Mouse (Mus musculus) embryonic facial prominence, embryonic 11.5 days (tissue): ENCODE results near the gene Serpina16. TPM values are rescaled to one million over a fixed set of nuclear protein-coding genes. Genes with fewer than 3 reads are reported as not detected.

Experiments used
- ATAC-seq: fragments of 200-750 bp; cut with Nextera tagmentation; replicated peaks from 2 replicates; pipeline ENCODE4 v1.8.0; 2017; ENCODE audit warnings: low read depth; ENCODE audit not compliant: insufficient number of reproducible peaks, low FRiP score, low TSS enrichment
- DNase-seq: peaks from one replicate; pipeline ENCODE4 v3.0.0-alpha.2; 2015; ENCODE audit warnings: low spot score
- H3K27ac ChIP-seq: fragments of 300-500 bp; sonication (generic); replicated peaks from 2 replicates; pipeline ENCODE4 v1.5.1; 2014; ENCODE audit warnings: mild to moderate bottlenecking, low read depth, low read length, control low read depth
- H3K27me3 ChIP-seq: fragments of 300-500 bp; sonication (generic); 2 replicates; pipeline ENCODE4 v1.6.1; 2014; ENCODE audit warnings: mild to moderate bottlenecking, low read length, moderate library complexity, mixed read lengths; ENCODE audit not compliant: control insufficient read depth, insufficient read depth
- H3K36me3 ChIP-seq: fragments of 300-500 bp; sonication (generic); replicated peaks from 2 replicates; pipeline ENCODE4 v1.6.1; 2014; ENCODE audit warnings: low read depth, mild to moderate bottlenecking, low read length, moderate library complexity, mixed read lengths; ENCODE audit not compliant: control insufficient read depth, insufficient read depth
- H3K4me1 ChIP-seq: fragments of 300-500 bp; sonication (generic); 2 replicates; pipeline ENCODE4 v1.6.1; 2014; ENCODE audit warnings: low read length, mixed read lengths; ENCODE audit not compliant: control insufficient read depth, insufficient read depth
- H3K4me2 ChIP-seq: fragments of 300-500 bp; sonication (generic); 2 replicates; pipeline ENCODE4 v1.6.1; 2014; ENCODE audit warnings: low read depth, mild to moderate bottlenecking, control low read depth, low read length, moderate library complexity
- H3K4me3 ChIP-seq: fragments of 300-500 bp; sonication (generic); 2 replicates; pipeline ENCODE4 v1.5.1; 2014; ENCODE audit warnings: low read depth, low read length, control low read depth
- H3K9ac ChIP-seq: fragments of 300-500 bp; sonication (generic); replicated peaks from 2 replicates; pipeline ENCODE4 v1.6.1; 2014; ENCODE audit warnings: mild to moderate bottlenecking, control low read depth, low read length
- H3K9me3 ChIP-seq: fragments of 300-500 bp; sonication (generic); replicated peaks from 2 replicates; pipeline ENCODE4 v1.6.1; 2016; ENCODE audit warnings: mild to moderate bottlenecking, low read length, inconsistent platforms, mixed read lengths; ENCODE audit not compliant: control insufficient read depth
- WGBS: fragments of 180-500 bp; shearing (Covaris S2); extraction: QIAGEN DNeasy Blood & Tissue Kit; methylation state at CpG from one replicate; pipeline ENCODE4 v1.1.7; 2014; 5-methylcytosine and 5-hydroxymethylcytosine counted together
- polyA plus RNA-seq: library from polyadenylated mRNA; unstranded; fragments of >200 nt; fragmentation: Nextera tagmentation; extraction: Ambion mirVana; gene quantifications from 2 replicates; pipeline ENCODE4 v1.2.1, GENCODE M21; 2014

The Serpina16 gene
- polyA plus RNA-seq, 1 experiment from 2014 or later, result not detected

DNA sequence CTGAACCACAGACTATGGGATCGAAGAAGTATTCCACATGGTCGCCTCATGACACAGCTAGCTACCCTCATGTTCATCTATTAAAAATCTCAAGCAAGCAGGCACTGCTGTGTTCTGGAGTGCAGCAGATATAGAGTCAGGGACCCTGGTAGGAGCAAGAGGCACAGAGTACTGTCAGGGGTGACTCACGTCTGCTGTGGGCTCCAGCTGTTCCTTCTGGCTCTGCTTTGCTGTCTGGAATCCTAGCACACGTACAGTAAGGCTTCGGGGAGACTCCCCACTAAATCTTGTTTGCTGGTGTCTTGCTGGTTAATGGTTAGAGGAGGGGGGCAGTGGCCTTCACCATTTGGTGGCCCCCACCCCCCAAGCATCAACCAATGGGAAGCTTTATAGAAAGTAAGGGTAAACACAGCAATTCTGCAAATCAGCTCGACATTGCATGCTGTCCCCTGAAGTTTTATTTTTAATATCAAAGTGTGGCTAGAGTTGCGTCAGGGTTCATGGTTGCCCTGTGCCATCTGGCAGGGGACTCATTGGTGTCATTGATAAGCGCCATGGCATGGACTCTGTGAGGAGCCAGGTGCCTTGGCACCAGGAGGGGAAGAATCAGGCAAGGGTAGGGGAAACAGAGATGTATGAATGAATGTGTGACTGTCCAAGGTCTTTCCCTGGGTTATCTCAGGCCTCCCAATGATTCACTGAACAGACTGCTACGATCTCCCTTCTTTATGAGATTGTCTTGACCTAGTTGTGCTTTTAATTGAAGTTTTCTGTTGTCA is 18.9 kb downstream of the Serpina16 start, which contains the start of gene Serpina6:
TSS of gene Serpina6 (minus strand) at position 365 of the 779 bp plus-strand sequence.
- Histone ChIP-seq H3K27ac (no peak within 1 kb of the TSS), H3K9ac (no peak within 1 kb of the TSS), H3K9me3 (no peaks in the 10 kb centered on the region), H3K4me2 (no peak within 1 kb of the TSS), H3K4me1 (no peaks in the 10 kb centered on the region), H3K4me3 (no peak within 1 kb of the TSS), H3K27me3 (no peaks in the 10 kb centered on the region), H3K36me3 (no peaks in the 10 kb centered on the region)
- ATAC-seq, result no peak
- DNase-seq, result no peak
- 84% methylated on average over 9 of the region's 9 CpGs for WGBS

DNA sequence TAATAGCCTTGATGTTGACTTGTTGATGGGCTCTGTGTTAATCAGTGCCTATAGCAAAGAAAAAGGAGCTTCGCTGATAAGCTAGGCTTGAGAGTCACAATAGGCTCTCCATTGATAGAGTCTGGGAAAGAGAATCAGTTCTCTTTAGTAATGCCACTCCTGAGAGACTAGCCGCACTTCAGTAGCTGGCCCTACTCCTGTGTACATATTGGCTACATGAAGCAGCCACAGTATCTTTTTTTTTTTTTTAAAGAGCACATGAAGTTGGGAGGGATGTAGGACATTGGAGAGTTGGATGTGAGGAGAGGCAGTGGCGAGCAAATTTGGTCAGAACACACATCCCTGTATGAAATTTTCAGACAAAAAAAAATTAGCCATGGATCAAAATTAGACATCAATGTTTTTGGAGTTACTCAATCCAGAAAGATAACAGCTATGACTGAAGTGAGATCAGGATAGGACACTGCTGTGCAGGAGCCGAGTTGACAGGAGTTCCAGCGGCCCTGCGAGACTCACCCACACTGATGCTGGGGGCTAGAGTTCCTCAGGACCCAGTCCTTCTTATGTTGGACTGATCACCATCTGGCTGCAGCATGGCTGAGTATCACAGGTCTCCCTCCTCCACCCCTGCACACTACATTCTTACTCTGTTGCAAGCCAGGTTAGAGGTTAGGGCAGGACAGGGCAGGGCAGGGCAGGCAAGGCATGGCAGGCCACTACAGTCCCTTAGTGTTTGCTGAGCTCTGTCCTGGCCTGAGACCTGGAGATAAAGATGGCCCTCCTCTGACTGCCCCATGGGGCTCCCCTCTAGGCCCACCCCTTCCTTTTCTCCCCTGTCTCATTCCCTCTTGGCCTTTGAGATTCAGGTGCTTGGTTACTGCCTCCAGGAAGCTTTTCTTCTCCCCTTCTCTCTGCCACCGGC is 20.6 kb downstream of the Serpina16 start:
- Histone ChIP-seq H3K9me3 (no peaks in the 10 kb centered on the region), H3K27ac (no peak overlapping the region), H3K4me2 (no peak overlapping the region), H3K36me3 (no peaks in the 10 kb centered on the region), H3K4me3 (no peak overlapping the region), H3K4me1 (no peaks in the 10 kb centered on the region), H3K9ac (no peak overlapping the region), H3K27me3 (no peaks in the 10 kb centered on the region)
- DNase-seq (no peak), ATAC-seq (no peak)
- WGBS, result 85% methylated on average over 7 of the region's 7 CpGs

DNA sequence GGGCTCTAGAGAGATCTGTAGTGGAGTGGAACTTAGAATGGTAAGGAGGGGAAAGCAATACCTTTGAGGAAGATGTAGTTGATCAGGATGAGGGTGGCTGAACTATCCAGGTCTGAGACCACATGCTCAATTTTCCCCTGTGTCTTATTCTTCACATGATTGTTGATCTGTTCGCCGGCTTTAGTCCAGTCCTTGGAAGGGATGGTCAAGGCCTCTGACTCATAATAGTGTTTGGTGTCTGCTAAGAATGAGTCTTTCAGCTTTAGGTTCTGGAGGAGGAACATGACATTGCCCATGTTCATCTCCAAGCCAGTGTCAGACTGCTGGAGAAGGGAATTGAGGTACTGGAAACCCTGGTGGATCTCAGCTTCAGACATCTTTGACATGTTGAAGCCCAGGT is 22.1 kb downstream of the Serpina16 start:
- Histone ChIP-seq H3K27ac (no peak overlapping the region), H3K36me3 (no peaks in the 10 kb centered on the region), H3K9me3 (no peaks in the 10 kb centered on the region), H3K9ac (no peak overlapping the region), H3K4me1 (no peaks in the 10 kb centered on the region), H3K27me3 (no peaks in the 10 kb centered on the region), H3K4me2 (no peak overlapping the region), H3K4me3 (no peak overlapping the region)
- no peak for DNase-seq
- ATAC-seq, result no peak
- WGBS, result 85% methylated on average over 2 of the region's 2 CpGs

DNA sequence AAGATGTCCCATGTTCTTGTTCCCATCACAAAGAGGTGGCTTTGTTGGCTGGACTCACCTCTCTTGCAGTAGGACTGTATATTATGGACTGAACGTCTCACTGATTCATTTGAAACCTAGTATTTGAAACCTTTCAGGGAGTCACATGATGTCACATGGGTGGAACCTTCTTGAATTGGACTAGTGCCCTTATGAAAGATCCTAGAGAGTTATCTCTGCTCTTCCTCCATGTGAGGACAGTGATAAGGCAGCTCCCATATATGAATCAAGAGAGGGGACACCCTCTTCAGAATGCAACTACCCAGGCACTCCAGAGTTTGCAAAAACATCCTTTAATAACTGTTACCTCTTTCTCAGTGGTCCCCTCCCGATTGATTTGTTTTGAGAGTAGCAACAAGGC is 29.6 kb downstream of the Serpina16 start:
- DNase-seq (no peak), ATAC-seq (no peak)
- Histone ChIP-seq H3K27ac (no peak overlapping the region), H3K27me3 (no peaks in the 10 kb centered on the region), H3K9me3 (no peaks in the 10 kb centered on the region), H3K36me3 (no peaks in the 10 kb centered on the region), H3K9ac (no peak overlapping the region), H3K4me1 (no peaks in the 10 kb centered on the region), H3K4me2 (no peak overlapping the region), H3K4me3 (no peak overlapping the region)
- WGBS, result 83% methylated on average over 2 of the region's 2 CpGs

DNA sequence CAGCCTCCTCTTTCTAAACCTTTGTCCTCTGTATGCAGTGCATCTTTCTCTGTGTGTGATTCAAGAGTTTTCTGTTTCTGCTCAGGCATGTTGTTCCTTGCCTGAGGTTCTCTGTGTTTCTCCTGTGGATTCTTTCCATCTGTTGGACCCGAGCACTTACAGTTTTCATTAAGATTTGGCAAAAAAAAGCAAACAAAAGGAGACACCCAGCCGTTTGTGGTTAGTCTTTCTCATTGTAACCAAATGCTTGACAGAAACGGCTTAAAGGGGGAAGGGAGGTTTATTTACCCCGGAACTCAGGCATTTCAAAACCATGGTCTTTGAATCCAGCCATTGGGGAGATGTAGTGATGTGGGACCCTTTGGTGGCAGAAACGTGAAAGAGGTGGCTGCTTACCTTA is 31.3 kb downstream of the Serpina16 start:
- Histone ChIP-seq H3K36me3 (no peaks in the 10 kb centered on the region), H3K27ac (no peak overlapping the region), H3K27me3 (no peaks in the 10 kb centered on the region), H3K9me3 (no peaks in the 10 kb centered on the region), H3K9ac (no peak overlapping the region), H3K4me1 (no peaks in the 10 kb centered on the region), H3K4me3 (no peak overlapping the region), H3K4me2 (no peak overlapping the region)
- DNase-seq, result peak; percentile 0
- whole genome bisulfite sequencing, result 27% methylated on average over 5 of the region's 5 CpGs
- no peak for ATAC-seq

DNA sequence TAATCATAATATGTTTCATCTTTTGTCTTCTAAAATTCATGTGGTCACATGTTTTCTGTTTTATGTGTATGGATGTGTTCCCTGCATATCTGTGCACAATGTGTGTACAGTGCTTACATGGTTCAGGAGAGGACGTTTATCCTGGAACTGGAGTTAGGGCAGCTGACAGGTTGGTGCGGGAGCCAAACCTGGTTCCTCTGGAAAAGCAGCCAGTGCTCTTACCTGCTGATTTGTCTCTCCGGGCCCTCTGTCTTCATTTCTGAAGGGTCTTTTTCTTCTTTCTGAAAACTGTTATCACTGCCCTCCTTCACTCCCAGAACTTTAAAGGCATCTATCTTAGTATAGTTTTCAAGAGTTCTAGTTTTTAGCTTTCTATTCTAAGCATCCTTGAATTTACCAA is 32.1 kb downstream of the Serpina16 start:
- no peaks in the 10 kb centered on the region for H3K9me3 ChIP-seq
- H3K27me3 ChIP-seq, result no peaks in the 10 kb centered on the region
- H3K4me1 ChIP-seq, result no peaks in the 10 kb centered on the region
- no peak overlapping the region for H3K27ac ChIP-seq
- no peak overlapping the region for H3K4me3 ChIP-seq
- DNase-seq, result no peak
- no peak overlapping the region for H3K9ac ChIP-seq
- no peak overlapping the region for H3K4me2 ChIP-seq
- 79% methylated on average over 3 of the region's 3 CpGs for WGBS
- no peak for ATAC-seq
- H3K36me3 ChIP-seq, result no peaks in the 10 kb centered on the region

DNA sequence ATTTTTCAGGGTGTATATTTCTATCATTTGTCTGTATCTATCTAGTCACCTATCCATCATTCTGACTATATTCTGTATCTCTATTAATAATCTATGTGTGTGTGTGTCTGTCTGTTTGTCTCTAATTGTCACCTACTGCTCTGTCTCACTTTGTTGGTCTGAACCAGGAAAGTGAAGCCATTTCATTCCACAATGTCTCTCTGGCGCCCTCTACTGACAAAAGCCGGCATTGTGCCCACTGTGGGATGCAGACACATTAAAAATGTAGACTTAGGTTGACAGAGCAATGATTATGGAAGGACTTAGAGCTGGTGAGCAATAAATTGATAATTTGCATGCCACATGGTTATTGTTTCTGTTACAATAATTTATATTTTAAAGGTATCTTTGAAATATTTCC is 32.6 kb downstream of the Serpina16 start:
- H3K9ac ChIP-seq, result no peak overlapping the region
- no peaks in the 10 kb centered on the region for H3K36me3 ChIP-seq
- no peak overlapping the region for H3K4me3 ChIP-seq
- H3K9me3 ChIP-seq, result no peaks in the 10 kb centered on the region
- ATAC-seq (no peak), DNase-seq (peak; percentile 86)
- WGBS, result 0% methylated on average over 2 of the region's 2 CpGs
- H3K4me2 ChIP-seq, result no peak overlapping the region
- H3K27me3 ChIP-seq, result no peaks in the 10 kb centered on the region
- no peak overlapping the region for H3K27ac ChIP-seq
- H3K4me1 ChIP-seq, result no peaks in the 10 kb centered on the region

DNA sequence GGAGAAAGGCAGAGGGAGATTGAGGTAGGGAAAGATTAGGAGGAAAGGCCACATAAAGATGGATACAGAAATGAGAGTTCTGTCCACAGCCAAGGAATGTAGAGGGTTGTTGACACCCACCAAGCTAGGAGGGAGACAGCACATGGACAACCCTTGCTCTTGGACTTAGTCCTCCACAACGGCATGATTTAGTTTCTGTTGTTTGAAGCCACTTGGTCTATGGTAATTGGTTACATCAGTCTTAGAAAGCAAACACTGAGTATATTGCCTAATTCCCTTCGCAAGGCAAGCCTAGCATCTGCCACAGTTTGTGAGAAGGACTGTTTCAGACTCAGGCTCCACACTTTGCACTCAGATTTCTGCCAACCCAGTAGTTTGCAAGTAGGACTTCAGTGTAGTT is 40.1 kb downstream of the Serpina16 start:
- no peaks in the 10 kb centered on the region for H3K36me3 ChIP-seq
- no peak overlapping the region for H3K4me2 ChIP-seq
- no peak overlapping the region for H3K27ac ChIP-seq
- DNase-seq (no peak), ATAC-seq (no peak)
- WGBS, result 84% methylated on average over 2 of the region's 2 CpGs
- H3K4me1 ChIP-seq, result no peaks in the 10 kb centered on the region
- H3K4me3 ChIP-seq, result no peak overlapping the region
- H3K27me3 ChIP-seq, result no peaks in the 10 kb centered on the region
- no peaks in the 10 kb centered on the region for H3K9me3 ChIP-seq
- no peak overlapping the region for H3K9ac ChIP-seq
